Mouse (Mus musculus): ENCODE results near the gene Prkcb. TPM values are rescaled to one million over a fixed set of nuclear protein-coding genes. Genes with fewer than 3 reads are reported as not detected.

Gene Prkcb
- total RNA-seq, 2 experiments from 2014 or later, result 17.5 to 26.8 TPM

DNA sequence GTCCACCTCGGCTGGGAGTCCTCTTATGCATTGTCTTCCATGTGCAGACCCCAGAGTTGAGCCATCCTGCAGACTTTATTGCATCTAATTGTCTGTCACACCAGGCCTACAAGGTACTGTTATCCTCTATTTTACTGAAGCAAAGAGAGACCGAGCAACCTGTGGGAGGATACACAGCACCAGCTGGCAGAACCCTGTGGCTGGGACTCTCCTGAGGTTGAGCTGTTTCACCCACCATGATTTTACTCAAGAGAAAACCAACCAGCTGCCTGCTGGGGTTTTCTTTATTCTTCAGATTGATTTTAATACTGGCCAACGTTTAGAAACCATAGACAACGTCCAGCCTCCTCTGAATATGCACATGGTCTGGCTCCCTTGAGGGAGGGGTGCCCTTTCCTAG is 102.1 kb downstream of the Prkcb start:
- no peak for ATAC-seq (replicated peaks; ENCODE audit: low FRiP score, poor library complexity, severe bottlenecking)

DNA sequence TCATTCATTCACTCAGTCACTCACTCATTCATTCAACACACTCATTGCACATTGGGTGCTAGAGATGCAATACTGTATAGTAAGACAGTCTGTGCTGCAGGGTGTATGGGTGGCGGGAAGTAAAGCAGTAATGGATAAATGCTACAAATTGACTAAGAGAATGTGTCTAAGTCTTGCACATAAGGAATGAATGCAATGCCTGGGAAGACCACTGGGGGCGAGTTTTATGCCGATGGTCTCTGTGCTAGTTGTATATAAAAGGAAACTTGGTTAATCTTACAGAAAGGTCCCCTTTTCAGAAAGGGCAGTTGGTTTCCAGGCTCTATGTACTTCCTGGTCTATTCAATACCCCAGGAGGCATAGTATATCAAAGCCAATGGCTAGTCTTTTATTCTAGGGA is 102.8 kb downstream of the Prkcb start:
- no peak for ATAC-seq (replicated peaks; ENCODE audit: low FRiP score, poor library complexity, severe bottlenecking)

DNA sequence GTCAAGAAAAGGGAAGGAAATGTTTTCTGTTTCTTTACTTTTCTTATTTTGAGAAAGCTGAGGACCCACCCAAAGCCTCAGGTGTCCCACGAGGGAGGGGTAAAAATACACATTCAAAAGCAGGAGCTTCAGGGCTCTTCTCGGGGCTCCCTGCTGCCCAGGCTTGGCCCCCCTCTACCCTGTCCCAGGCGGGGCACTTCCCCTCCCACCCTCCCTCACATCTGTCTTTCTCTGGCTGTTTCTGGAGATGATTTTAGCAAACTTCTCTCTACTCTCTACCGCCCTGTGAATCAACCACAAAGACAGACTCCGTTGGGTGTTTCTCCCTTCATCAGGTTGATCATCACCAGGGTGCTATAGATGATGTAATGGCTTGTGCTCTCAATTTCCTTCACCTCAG is 105.4 kb downstream of the Prkcb start:
- no peak for ATAC-seq (replicated peaks; ENCODE audit: low FRiP score, poor library complexity, severe bottlenecking)

DNA sequence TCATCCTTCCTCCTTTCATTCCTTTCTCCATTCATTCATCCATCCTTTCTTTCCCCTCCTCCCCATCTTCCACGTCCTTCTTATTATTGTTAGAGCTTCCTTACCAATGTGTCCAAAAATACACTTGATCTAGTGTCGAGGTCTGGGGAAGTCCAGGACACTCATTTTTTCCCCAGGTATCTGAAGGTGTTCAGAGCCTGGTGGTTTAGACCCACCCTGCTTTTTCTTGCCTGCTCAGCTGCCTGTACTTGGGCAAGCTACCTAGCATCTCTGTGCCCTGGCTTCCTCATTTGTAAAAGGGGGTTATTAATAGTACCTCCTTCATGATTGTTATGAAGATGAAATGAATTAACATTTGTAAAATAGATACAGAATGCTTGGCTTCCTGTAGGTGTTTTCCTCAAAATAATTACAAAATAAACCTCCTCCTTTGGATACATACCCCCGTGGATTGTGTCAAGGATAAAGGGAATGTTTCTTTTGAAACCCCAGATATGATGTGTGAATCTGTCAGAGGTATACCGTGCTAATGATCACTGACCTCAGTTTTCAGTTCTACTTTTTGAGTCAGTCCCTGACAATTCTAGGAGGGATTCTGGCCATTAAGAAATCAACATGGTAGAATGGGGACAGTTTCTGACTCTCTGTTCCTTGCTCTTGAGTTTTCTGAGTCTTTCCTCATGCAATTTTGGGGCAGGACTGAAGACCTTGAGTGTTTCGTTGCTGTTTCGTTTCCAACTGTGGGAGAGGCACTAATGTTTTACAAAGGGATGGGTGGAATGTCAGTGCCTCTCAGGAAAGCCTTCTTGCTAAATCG is 106.8 kb downstream of the Prkcb start:
- no peak for ATAC-seq (replicated peaks; ENCODE audit: low FRiP score, poor library complexity, severe bottlenecking)

DNA sequence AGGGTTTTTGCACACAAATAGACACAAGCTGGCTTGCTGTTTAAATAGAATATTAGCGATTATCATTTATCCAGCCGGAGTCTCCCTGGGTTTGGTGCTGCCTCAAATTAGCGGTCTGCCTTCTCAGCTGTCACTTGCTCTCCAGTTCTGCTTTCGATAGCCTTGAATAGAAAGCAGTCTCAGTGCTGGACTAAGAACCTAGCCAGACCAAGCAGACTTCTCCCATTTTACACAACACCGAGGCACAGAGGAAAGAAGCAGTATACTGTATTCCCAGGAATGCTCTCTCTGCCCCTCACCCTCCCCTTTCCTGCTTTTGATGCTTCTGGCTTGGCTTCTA is 107.4 kb downstream of the Prkcb start:
- no peak for ATAC-seq (replicated peaks; ENCODE audit: low FRiP score, poor library complexity, severe bottlenecking)

DNA sequence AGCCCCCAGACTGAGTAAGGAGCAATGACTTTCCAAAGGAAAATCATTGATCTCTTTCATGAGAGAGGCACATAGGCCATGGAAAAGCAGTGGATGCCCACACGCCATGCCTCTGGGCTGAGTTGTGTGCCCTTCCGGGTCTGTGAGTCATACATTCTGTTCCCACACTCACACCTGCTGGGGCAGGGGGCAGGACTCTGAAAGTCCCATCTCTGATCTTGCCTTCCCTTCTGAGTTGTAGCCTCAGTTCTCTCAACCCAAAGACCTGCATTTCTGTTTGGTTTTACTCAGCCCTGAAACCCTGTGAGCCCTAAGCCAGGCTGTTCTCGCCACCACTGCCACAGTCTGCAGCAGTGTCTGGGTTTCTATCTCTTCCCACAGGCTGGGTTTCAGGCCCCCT is 109.1 kb downstream of the Prkcb start:
- no peak for ATAC-seq (replicated peaks; ENCODE audit: low FRiP score, poor library complexity, severe bottlenecking)

DNA sequence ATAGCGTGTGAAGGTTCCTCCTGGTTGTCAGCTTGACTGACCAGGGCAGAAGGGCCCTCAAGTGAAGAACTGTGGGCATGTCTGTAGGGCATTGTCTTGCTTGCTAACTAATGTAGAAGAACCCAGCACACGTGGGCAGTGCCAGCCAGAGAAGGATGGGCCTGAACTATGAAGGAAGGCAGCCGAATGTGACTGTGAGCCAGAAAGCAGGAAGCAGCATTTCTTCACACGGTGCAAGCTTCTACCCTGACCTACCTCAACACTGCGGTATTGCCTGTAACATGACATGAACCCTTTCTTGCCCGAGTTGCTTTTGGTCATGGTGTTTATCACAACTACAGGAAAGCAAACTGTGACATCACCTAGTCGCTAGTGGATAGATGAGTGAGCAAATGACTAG is 113.5 kb downstream of the Prkcb start:
- no peak for ATAC-seq (replicated peaks; ENCODE audit: low FRiP score, poor library complexity, severe bottlenecking)

DNA sequence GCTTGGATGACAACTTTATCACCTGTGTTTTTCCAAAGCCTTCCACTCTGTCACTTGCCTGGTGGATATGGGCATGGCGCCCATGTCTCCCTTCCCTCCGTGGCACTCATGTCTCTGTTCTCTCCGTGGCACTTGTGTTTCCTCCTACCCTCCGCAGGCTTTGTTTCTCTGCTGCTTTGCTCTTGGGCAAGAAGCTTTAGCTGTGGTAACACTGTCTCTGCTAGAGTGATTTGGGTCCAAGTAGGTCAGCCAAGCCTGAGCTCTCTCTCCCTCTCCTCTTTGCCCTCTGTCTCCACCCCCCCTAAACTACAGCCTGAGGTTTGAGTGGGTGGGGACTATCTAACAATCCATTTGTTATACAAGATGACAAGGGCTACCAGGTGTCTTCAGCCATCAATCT is 114.8 kb downstream of the Prkcb start:
- no peak for ATAC-seq (replicated peaks; ENCODE audit: low FRiP score, poor library complexity, severe bottlenecking)

DNA sequence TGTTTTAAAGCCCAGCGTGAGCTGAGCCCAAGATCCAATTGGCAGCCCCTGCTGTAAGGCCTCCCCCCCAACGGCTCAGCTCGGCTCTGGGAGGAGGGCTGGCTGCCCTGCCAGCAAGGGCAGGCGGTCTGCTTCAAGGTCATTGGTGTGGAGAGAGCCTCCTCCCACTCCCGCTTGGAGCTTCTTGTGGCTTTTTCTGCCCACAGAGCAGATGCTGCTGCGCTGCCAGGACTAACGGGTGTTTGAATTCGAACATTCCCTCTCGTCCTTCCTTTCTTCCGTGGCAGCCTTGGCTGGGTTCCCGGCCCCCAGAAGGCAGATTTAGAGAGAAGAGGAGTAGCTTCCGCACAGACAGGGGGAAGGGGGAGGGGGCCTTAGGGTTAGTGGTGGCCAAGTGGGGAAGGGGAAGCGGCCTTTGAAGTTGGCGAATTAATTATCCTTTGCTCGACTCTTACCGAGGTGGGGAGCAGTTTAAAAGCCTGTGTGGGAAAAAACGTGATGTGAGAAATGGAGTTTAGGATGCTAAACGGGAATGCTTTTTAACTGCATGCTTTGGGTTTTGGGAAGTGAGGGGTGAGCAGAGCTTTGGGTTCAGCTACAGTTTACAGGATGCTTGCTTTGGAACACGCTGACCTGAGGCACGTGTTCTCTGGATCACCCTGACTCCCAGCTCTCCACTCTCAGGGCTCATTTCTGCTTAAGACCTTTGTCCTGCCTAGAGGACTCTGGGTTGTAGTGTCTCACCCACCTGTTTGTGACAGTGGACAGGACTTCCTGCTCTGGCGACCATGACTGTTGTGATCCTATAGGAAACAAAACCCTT is 116.2 kb downstream of the Prkcb start:
- no peak for ATAC-seq (replicated peaks; ENCODE audit: low FRiP score, poor library complexity, severe bottlenecking)

DNA sequence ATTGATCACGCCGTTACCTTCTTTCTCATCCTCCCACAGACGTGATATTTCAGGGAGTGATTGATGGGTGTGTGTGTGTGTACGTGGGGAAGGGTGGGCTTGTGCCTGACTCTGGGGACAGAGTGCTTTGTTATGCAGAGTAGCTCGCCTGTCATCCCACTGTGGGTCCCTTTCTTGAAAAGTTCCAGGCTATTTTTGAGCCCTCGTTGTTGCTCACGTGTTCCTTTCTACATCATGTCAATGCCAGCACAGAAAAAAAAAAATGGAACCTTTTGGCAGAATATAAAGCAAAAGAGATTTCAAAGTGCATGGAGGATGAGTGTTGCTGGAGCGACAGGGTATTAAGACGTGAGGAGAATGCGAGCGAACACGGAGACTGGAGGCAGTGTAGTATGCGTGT is 118.1 kb downstream of the Prkcb start:
- no peak for ATAC-seq (replicated peaks; ENCODE audit: low FRiP score, poor library complexity, severe bottlenecking)

DNA sequence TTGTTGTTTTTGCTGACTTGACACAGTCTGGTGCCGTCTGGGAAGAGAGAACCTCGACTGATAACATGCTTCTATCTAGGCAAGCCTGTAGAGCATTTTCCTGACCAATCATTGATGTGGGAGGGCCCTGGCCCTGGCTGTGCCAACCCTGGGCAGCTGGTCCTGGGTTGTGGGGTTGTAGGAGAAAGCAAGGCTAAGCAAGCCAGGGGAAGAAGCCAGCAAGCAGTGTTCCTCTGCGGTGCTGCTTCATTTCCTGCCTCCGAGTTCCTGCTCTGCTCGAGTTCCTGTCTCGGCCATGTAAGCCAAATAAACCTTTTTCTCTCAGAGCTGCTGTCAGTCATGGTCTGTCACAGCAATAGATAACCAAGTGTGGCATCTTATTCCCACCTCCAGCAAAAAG is 121.4 kb downstream of the Prkcb start:
- no peak for ATAC-seq (replicated peaks; ENCODE audit: low FRiP score, poor library complexity, severe bottlenecking)

DNA sequence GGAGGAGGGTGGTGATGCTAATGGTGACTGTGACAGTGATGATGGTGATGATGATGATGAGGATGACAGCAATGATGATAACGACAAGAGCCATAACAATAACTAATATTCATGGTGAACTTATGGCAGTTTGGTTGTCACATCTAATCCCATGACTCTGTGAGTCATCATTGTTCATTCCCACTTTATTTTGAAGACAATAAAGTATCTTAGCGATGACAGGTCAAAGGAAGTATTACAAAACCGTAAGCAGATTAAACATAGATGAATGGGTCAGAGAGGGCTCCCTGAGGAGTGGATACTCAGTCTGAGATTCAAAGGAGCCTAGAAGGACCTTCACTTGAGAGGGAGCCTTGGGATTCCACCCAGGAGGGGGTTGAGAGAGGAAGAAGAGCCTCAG is 122.3 kb downstream of the Prkcb start:
- ATAC-seq (replicated peaks; ENCODE audit: low FRiP score, poor library complexity, severe bottlenecking), result no peak

DNA sequence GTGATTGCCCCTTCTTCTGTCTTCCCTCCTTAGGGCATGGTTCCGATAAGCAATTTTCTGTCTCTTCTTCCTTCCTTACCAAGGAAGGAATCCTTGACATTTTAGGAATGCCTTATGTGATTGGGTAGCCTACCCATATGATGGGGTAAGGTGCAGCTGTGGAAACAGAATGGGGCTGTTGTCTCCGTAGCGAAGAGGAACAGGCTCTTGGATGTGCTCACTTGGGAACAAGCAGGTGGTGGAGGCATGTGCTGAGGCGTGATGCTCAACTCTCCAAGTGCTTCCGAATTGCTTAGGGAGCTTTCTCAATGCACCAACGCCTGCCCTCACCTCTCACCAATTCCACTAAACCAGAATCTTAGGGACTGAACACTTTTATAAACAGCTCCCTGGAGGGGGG is 124.7 kb downstream of the Prkcb start:
- ATAC-seq (replicated peaks; ENCODE audit: low FRiP score, poor library complexity, severe bottlenecking), result no peak

DNA sequence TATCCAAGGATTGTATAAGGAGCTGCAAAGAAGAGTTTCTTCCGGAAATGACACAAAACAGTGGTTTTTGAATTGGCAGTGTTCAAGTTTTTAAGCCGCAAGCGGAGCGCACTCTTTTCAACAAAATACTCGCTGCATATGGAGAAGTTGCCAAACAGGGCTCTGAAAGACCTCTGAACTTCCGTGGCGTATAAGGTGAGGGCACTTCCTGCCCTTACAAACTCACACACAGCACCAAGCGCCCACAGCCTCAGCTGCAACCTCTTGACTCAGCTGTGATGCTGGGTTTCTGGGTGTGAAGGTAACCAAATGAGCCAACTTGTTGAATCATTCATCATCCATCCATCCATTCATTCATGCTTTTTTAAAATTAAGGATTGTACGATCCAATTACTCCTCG is 125.6 kb downstream of the Prkcb start:
- ATAC-seq (replicated peaks; ENCODE audit: low FRiP score, poor library complexity, severe bottlenecking), result no peak

DNA sequence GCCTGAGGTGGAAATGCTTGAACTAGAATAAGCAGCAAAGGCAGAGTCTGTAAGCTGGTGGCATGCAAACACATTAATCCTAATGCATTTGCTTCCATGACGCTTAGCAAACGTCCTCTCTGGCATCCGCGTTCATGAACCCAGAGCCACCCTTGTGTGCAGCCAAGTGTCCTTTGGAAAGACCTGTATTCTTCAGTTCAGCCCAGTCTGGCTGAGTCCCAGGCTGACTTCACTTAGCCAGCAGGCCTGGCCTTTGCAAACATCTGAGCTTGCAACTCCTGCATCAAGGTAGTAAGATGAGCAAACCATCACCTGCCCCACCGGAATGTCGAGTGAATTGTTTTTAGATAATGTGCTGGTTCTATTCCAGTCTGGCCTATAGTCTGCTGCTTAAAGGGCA is 126.1 kb downstream of the Prkcb start:
- ATAC-seq (replicated peaks; ENCODE audit: low FRiP score, poor library complexity, severe bottlenecking), result no peak

DNA sequence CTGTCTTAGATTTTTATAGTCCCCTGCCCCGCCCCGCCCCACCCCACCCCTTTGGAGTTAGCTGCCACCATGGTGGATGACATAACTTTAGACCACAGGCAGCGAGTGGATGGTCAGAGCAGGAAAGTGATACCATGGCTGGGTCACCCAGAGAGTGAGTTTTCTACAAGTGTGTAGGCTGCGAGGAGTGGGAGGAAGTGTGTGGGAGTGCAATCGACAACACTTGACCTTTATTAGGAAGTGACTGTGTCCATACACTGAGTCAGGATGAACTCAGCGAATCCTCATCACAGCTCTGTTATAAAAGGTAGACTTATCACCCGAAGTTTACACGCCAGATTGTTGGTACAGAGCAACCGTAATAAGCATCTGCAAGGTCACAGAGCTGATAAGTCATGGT is 126.8 kb downstream of the Prkcb start:
- ATAC-seq (replicated peaks; ENCODE audit: low FRiP score, poor library complexity, severe bottlenecking), result no peak

DNA sequence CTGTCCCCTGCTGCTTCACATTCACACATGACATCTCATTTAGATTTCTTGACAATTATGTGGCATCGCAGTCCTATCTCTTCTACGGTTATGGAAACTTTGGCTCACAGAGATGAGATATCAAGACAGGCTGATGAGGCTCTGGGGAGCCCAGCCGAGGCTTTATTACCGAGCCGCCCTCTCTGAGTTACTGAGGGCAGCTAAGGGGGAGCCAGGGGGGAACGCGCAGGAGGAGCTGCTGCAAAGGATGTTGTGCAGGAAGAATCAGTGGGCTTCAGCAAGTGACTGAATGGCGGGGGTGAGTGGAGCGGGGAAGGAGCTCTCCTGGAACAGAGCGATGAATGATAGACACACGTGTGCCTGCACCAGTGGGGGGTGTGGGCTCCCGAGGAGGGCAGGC is 127.4 kb downstream of the Prkcb start:
- ATAC-seq (replicated peaks; ENCODE audit: low FRiP score, poor library complexity, severe bottlenecking), result no peak

DNA sequence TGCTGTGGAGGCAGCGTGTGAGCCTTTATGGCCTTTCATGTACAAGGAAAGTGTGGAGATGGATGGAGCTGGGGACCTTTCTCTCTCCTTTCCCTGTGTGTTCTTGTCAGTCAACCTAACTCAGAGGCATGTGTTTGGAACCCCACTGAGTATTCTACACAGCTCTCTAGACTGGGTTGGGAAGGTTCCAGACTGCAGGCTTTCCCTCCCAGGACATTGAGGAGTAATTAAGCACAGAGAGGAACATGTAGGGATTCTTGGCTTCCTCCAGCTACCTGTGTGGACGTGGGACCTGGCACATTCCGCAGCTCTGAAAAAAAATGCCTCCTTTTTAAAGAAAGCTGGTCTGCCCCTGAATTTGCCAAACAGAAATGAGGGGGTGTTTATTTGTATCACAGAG is 130.0 kb downstream of the Prkcb start:
- no peak for ATAC-seq (replicated peaks; ENCODE audit: low FRiP score, poor library complexity, severe bottlenecking)

DNA sequence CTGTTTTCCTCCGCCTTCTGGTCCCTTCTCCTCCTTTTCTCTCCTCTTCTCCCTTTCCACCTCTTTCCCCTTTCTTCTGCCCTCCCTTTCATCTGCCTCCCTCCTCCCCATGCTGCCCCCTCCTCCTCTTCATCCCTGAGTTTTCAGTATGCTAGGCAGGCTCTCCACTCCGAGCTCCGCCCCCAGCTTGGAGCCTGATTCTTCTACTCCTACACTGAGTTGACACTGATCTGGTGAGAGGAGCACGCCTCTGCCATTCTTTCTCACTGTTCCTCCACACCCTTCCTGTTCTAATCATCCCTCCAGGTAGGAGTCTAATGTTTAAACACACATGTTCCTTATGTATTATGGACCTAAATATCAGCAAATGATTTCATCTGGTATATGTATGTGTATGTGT is 135.3 kb downstream of the Prkcb start:
- ATAC-seq (replicated peaks; ENCODE audit: low FRiP score, poor library complexity, severe bottlenecking), result no peak

DNA sequence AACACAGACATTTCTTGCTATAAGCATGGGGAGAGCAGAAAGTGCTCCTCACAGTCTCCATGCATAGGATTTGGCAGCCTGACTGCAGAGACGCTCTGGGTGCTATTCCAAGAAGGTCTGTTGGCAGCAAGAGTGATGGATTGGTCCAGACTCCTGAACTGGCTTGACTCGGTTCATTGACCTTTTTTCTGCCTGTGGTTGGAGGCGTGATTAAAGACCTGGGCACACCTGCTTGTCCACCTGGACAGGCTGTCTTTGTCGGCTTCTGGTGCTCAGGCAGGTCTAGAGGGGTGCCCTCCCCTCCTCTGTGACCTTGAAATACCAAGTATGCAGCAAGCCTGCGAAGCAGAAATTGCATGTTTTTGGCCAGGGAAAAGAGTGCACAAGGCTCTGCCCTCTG is 140.6 kb downstream of the Prkcb start:
- no peak for ATAC-seq (replicated peaks; ENCODE audit: low FRiP score, poor library complexity, severe bottlenecking)

DNA sequence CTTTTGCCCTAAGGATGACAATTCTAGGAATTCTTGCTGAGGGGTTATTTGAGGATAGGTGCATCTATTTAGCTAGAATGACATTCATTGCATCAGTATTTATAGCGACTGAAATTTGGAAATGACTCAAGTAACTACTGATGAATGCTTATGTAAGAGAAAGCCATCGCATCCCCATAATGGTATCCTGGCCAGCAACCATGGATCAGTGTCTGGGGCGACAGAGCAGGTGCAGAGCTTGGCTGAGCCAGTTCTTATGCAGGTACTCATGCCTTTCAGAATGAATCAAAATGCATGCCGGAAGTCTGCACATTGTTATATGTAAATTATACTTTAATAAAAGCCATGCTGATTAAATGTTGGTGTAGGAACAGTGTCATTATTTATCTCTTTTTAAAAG is 143.8 kb downstream of the Prkcb start:
- ATAC-seq (replicated peaks; ENCODE audit: low FRiP score, poor library complexity, severe bottlenecking), result no peak

DNA sequence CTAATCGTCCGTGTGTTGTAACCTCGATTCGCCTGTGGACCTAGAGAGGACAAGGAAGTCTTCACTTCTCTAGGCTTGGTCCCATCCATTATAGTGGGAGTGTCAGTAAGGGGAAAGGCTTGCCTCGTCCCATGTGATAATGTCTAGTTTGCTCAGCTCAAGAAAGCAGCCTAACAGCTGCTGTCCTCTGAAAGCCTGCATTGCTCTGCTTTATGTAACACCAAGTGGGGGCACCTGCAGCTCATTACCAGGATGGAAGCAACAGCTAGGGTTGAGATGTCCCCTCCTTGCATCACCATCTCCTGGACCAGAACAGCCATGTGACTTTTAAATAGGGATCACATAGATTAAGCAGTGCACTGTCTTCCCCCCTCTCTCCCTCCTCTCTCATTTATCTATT is 144.8 kb downstream of the Prkcb start:
- no peak for ATAC-seq (replicated peaks; ENCODE audit: low FRiP score, poor library complexity, severe bottlenecking)
